Mouse (Mus musculus) MEL (cell line): ENCODE measurements around the gene Tmprss12.

ENCODE experiments used
- CTCF ChIP-seq, 3 experiments: IDR thresholded peaks in 2 of 3; conservative IDR thresholded peaks in 1 of 3; 2 replicates each; pipeline ENCODE4 v1.5.1; 2011 to 2012; ENCODE audit warnings: low read length in 3 of 3, low read depth in 2 of 3, mild to moderate bottlenecking in 2 of 3, improper control_type of control experiment in 1 of 3, inconsistent platforms in 1 of 3, mixed read lengths in 1 of 3, moderate library complexity in 1 of 3; ENCODE audit not compliant: control insufficient read depth in 1 of 3, insufficient read depth in 1 of 3, poor library complexity in 1 of 3, severe bottlenecking in 1 of 3
- EP300 ChIP-seq, 2 experiments: IDR thresholded peaks; 2 replicates each; pipeline ENCODE4 v1.6.1; 2011; ENCODE audit warnings: improper control_type of control experiment in 2 of 2, low read length in 2 of 2, low read depth in 1 of 2, mild to moderate bottlenecking in 1 of 2
- HCFC1 ChIP-seq: IDR thresholded peaks from 2 replicates; pipeline ENCODE4 v1.6.1; 2012; ENCODE audit warnings: low read depth, mild to moderate bottlenecking, inconsistent platforms, low read length, improper control_type of control experiment, moderate library complexity
- JUND ChIP-seq: IDR thresholded peaks from 2 replicates; pipeline ENCODE4 v1.6.1; 2011; ENCODE audit warnings: low read depth, mild to moderate bottlenecking, improper control_type of control experiment, low read length
- MAX ChIP-seq: IDR thresholded peaks from 2 replicates; pipeline ENCODE4 v1.6.1; 2011; ENCODE audit warnings: low read length, improper control_type of control experiment
- MXI1 ChIP-seq: IDR thresholded peaks from 2 replicates; pipeline ENCODE4 v1.6.1; 2011; ENCODE audit warnings: mild to moderate bottlenecking, low read depth, low read length, improper control_type of control experiment
- POLR2A ChIP-seq, 2 experiments: IDR thresholded peaks; 2 replicates each; pipeline ENCODE4 v1.6.1; 2011 to 2012; ENCODE audit warnings: low read length in 2 of 2, mild to moderate bottlenecking in 2 of 2, control low read depth in 1 of 2, improper control_type of control experiment in 1 of 2, low read depth in 1 of 2, moderate library complexity in 1 of 2; ENCODE audit not compliant: control insufficient read depth in 1 of 2, insufficient read depth in 1 of 2, poor library complexity in 1 of 2
- POLR2AphosphoS2 ChIP-seq: IDR thresholded peaks from 2 replicates; pipeline ENCODE4 v1.6.1; 2011; ENCODE audit warnings: low read length, improper control_type of control experiment
- TAL1 ChIP-seq: IDR thresholded peaks from 2 replicates; pipeline ENCODE4 v1.6.1; 2012; ENCODE audit warnings: mild to moderate bottlenecking, inconsistent platforms, low read length, moderate library complexity, mixed read lengths
- UBTF ChIP-seq: IDR thresholded peaks from 2 replicates; pipeline ENCODE4 v1.6.1; 2012; ENCODE audit warnings: low read depth, mild to moderate bottlenecking, inconsistent platforms, low read length, improper control_type of control experiment, moderate library complexity, borderline replicate concordance; ENCODE audit not compliant: insufficient read depth
- ZC3H11A ChIP-seq: IDR thresholded peaks from 2 replicates; pipeline ENCODE4 v1.6.1; 2012; ENCODE audit warnings: low read depth, mild to moderate bottlenecking, inconsistent platforms, low read length, improper control_type of control experiment
- ZMIZ1 ChIP-seq: IDR thresholded peaks from 2 replicates; pipeline ENCODE4 v1.6.1; 2012; ENCODE audit warnings: low read depth, mild to moderate bottlenecking, inconsistent platforms, low read length, improper control_type of control experiment, moderate library complexity

DNA sequence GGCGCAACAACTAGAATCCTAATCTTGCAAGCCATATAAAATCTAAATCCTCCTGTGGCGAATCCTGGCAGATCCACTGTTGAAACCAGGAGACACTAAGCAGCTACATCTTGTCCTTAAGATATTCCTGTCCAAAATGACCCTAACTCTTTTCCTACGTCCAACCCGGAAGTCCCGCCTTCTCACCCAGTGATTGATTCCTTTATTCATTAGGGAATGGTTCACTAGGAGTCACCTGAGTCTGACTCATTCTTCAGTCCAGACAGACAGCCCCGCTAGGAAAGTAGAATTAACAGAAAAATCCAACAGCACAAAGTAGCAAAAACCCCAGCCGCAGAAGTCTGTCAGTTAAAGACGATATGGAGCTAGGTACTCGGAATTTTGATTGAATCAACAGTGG is 33.3 kb upstream of the Tmprss12 start:
- TF ChIP-seq POLR2A (IDR thresholded peaks at IDR 0.05; ENCODE audit: control insufficient read depth in 1 of 2, insufficient read depth in 1 of 2, low read depth in 1 of 2, low read length in 2 of 2, poor library complexity in 1 of 2): no peak
- no peak for TF ChIP-seq POLR2AphosphoS2
- no peak for TF ChIP-seq TAL1
- no peak for TF ChIP-seq MAX
- no peak for TF ChIP-seq CTCF (IDR thresholded peaks at IDR 0.05 in 2 of 3, conservative IDR thresholded peaks at IDR 0.05 in 1 of 3; ENCODE audit: control insufficient read depth in 1 of 3, insufficient read depth in 1 of 3, low read depth in 2 of 3, low read length in 3 of 3, poor library complexity in 1 of 3, severe bottlenecking in 1 of 3)
- no peak for TF ChIP-seq ZC3H11A
- TF ChIP-seq HCFC1: no peak
- no peak for TF ChIP-seq ZMIZ1
- TF ChIP-seq EP300 (IDR thresholded peaks at IDR 0.05; ENCODE audit: low read depth in 1 of 2, low read length in 2 of 2): no peak
- no peak for TF ChIP-seq UBTF
- TF ChIP-seq JUND: no peak
- no peak for TF ChIP-seq MXI1
